Mouse (Mus musculus) layer of hippocampus, adult 2 months (tissue): ENCODE measurements around the gene Sult1a1. TPM values are rescaled to one million over a fixed set of nuclear protein-coding genes. Genes with fewer than 3 reads are reported as not detected.

Experiments
- DNase-seq, 2 experiments: peaks; one replicate each; pipeline ENCODE4 v3.0.0; 2022; ENCODE audit warnings: low spot score in 2 of 2
- H3K27ac ChIP-seq: fragments of 200-600 bp; 2 replicates; pipeline ENCODE4 v1.8.1; 2022
- H3K4me3 ChIP-seq: fragments of 200-600 bp; 2 replicates; pipeline ENCODE4 v1.8.1; 2022; ENCODE audit warnings: mild to moderate bottlenecking
- CTCF ChIP-seq: fragments of 200-600 bp; conservative IDR thresholded peaks from 2 replicates; pipeline ENCODE4 v1.8.1; 2022; ENCODE audit warnings: antibody characterized with exemption, mild to moderate bottlenecking, moderate library complexity
- long read RNA-seq, 2 experiments: library from polyadenylated mRNA; stranded (forward); transcript quantifications; one replicate each; pipeline ENCODE4 v2.0.0; 2021; ENCODE audit warnings: borderline mapping rate in 2 of 2
- total RNA-seq, 2 experiments: library from RNA; stranded (reverse); gene quantifications; 2 replicates each; pipeline ENCODE4 v1.2.3; 2021

The Sult1a1 gene
- 1 to 10 TPM; 9.1 to 9.4 TPM for total RNA-seq
- long read RNA-seq, experiment 1, result 0 reads
- long read RNA-seq, experiment 2, transcript Sult1a1-202 (8 exons, 1,289 nt), result major isoform, 8 of 9 reads
- long read RNA-seq, experiment 2, partial matches to known transcripts, result 0 of 9 reads
- long read RNA-seq, experiment 2, other reads (novel, unspliced or antisense), result 1 of 9 reads

DNA sequence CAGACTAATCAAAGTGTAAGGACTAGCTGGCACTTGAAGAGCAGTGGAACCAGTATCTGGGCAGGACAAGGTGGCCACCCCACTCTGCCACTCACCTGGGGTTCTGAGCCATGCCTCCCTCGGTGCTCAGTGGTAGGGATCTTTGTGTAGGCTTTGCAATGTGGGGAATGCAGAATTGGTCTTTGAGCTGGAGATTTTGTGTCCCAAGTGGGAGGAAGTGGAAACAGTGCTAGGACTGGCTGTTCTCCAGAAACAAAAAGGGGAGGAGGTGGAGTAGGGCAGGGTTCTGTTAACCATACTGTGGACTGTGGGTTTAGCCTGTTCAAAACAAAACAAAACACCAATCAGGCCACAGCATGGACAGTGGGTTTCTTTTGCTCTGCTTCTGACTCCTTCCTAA, at the start of gene Sult1a1:
Gene Sult1a1 (minus strand): TSS at position 226 of the 400 bp plus-strand sequence.
- no peak for DNase-seq
- H3K27ac ChIP-seq, result peak within 1 kb of the TSS; percentile 86

DNA sequence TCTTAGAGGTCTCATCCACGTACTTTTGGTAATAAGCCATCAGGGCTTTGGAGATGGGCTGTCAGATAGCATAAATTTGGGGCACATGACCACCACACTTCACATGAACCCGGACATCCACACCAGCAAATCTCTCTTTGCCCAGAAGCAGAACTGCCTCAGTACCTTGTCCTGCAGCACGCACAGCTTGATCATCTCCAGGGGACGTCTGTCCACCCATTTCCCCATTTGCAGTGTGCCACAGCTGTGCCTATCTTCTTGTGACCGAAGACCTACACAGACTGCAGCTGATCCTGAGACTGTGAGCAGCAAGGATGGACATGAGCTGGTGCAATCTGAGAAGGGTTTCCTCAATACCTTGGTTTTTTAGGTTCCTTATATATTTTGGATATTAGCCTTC, 49.4 kb upstream of the Sult1a1 start:
- TF ChIP-seq CTCF, result no peak

More for the DNA sequence above, at the start of gene Sult1a1:
- H3K4me3 ChIP-seq, result peak within 1 kb of the TSS; percentile 2; the same call in 1 of the 2 replicates
- no peak for TF ChIP-seq CTCF

DNA sequence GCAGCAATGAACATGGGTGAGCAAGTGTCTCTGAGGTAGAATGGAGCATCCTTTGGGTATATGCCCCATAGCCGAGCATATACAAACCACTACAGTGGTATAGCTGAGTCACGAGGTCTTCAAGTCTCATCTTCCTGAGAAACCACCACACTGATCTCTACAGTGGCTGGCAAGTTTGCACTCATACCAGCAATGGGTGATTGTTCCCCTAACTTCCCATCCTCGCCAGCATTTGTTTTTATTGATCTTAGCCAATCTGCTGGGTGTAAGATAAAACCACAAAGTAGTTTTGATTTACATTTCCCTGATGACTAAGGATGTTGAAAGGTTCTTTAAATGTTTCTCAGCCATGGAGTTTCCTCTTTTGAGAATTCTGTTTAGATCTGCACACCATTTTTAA, 48.8 kb upstream of the Sult1a1 start:
- Histone ChIP-seq H3K27ac (no peak overlapping the region), H3K4me3 (no peak overlapping the region)
- no peak for TF ChIP-seq CTCF
- DNase-seq, result no peak

More for the DNA sequence above, 49.4 kb upstream of the Sult1a1 start:
- Histone ChIP-seq H3K27ac (no peak overlapping the region), H3K4me3 (no peak overlapping the region)
- DNase-seq, result no peak

DNA sequence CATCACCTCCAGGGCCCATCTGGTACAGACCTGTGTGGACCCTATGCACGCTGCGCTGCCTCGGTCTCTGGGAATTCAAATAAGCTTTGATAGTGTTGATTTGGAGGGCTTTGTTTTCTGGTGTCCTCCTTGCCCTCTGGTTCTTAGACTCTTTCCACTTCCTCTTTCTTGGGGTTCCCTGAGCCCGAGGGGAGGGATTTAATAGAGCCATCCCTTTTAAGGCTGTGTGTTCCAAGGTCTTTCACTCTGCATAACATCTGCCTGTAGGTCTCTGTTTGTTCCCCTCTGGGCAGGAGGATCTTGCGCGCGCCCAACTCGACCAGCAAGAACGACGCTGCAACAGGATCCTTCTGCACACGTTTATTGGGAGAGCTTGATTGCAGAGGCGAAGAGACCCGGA, 45.4 kb upstream of the Sult1a1 start:
- Histone ChIP-seq H3K4me3 (no peak overlapping the region), H3K27ac (no peak overlapping the region)
- no peak for TF ChIP-seq CTCF
- no peak for DNase-seq

DNA sequence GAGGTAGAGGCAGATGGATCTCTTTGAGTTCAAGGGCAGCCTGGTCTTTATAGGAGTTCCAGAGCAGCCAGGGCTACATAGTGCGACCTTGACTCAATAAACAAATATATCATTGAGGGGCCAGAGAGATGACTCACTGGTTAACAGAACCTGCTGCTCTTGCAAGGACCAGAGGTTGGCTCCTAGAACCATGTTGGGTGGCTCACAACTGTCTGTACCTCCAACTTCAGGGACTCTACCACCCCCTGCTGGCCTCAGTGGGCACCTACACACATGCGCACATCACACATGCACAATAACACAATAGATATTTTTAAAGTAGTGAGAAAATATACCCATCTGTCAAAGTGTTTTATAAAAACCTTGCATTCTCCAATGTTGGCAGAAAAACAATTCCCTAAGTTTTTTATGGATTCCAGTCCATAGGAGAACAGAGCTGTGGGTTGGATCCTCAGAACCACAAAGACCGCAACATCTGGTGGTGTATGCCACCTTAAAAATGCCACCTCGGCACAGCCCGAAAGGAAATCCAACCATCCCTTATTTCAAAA, 42.6 kb upstream of the Sult1a1 start:
- Histone ChIP-seq H3K27ac (no peak overlapping the region), H3K4me3 (no peak overlapping the region)
- peak; percentile 70 for TF ChIP-seq CTCF
- DNase-seq, result peak in 1 of 2 experiments; percentile 15

DNA sequence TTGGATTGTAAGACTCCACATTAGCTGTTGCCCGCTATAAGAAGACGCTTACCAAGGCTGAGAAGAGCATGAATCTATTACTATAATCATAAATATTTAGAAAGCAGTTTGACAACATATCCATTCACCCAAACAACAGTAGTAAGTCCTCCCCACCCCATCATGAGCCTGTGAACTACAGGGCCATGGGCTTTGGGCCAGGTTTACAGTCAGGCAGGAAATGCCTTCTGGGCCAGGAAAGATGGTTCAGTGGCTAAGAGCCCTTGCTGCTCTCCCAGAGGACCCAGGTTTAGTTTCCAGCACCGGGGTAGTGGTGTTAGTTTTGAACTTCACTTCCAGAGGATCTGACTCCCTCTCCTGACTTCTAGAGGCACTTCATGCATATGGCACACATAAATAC, 41.3 kb upstream of the Sult1a1 start:
- no peak overlapping the region for H3K4me3 ChIP-seq
- DNase-seq, result no peak
- no peak overlapping the region for H3K27ac ChIP-seq
- TF ChIP-seq CTCF, result no peak

DNA sequence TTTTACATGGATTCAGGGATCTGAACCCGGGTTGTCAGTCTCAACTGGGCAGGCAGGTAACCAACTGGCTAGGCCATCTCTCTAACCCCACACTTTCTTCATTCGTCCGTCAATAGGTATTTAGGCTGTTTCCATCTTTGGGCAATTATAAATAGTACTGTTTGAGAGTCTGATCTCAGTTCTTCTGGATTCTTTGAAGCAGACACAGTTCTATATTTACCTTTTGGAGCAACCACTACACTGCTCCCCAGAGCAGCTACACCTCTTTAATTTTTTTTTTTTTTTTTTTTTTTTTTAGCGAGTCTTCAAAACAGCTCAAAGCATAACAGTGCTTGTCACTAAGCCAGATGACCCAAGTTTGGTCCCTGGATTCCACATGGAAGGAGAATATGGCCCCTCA, 39.4 kb upstream of the Sult1a1 start:
- TF ChIP-seq CTCF, result no peak
- Histone ChIP-seq H3K4me3 (no peak overlapping the region), H3K27ac (no peak overlapping the region)
- DNase-seq, result no peak

DNA sequence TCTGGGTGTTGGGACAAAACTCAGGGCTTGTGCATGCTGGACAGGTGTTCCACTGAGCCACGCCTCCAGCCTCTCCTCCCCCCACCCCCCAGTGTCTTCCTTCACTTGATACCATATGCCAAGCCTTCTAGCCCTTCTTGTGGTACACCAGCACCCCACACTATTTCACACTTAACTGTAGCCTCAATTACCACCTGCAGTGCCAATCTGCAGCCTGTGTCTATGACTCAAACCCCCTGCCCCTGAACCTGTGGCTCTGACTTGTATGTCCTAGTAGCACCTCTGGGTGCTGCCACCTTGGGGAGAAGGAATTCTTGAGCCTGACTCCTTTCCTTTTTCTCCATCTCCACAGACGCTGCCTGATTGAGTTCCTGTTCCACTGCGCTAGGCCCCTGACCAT, 35.7 kb upstream of the Sult1a1 start:
- no peak for DNase-seq
- H3K4me3 ChIP-seq, result no peak overlapping the region
- no peak for TF ChIP-seq CTCF
- H3K27ac ChIP-seq, result no peak overlapping the region

DNA sequence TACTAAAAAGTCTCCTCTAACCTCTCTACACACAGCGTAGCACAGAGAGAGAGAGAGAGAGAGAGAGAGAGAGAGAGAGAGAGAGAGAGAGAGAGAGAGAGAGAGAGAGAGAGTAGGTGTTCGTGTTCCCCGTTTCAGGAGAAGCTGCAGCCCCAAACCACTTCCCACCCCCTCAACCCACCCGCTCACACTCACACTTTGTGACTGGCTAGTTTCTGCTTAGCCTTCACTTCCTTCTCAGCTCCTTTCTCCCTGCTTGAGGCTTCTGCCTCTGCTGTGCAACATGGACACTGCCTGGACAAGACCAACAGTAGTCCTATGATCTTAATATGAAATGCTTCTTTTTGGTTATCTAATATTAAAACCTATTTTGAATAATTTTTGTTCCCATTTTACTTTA, 34.0 kb upstream of the Sult1a1 start:
- no peak for TF ChIP-seq CTCF
- H3K27ac ChIP-seq, result peak overlapping the region; percentile 53; the same call in 1 of the 2 replicates
- DNase-seq, result no peak
- no peak overlapping the region for H3K4me3 ChIP-seq

DNA sequence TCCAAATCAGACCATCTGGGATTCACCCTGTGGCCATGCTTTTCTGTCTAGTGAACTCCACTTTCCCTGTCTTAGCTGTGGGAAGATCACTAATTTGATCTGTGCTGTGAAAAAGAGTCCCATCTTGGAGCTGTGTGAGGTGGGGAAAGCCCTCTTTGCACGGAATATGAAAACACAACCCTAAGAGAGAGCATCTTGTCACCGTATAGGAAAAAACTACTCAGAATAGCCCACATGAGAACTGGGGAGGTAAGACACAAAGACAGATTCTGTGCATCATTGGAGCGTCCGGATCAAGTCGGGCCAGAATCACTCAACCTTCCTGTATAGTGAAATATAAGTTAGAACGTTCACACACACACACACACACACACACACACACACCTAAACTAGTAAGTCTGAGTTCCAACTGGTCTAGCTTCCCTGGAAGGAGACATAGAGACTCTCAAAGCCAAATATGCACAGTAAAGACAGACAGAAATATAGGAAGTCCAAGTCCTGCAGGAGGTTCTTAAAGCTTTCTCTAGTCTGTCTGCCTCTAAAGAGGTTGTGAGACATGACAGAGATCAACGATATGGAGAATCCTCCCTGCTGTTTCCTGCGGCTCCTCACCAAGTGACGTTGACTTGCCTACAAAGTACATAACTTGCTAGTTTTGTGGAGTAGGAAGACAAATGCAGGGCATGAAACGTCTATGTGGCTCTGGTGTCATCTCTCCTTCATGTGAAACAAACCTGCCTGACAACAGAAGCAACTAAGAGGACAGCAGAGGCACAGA, 32.1 kb upstream of the Sult1a1 start:
- no peak overlapping the region for H3K4me3 ChIP-seq
- no peak for TF ChIP-seq CTCF
- DNase-seq, result no peak
- H3K27ac ChIP-seq, result no peak overlapping the region

DNA sequence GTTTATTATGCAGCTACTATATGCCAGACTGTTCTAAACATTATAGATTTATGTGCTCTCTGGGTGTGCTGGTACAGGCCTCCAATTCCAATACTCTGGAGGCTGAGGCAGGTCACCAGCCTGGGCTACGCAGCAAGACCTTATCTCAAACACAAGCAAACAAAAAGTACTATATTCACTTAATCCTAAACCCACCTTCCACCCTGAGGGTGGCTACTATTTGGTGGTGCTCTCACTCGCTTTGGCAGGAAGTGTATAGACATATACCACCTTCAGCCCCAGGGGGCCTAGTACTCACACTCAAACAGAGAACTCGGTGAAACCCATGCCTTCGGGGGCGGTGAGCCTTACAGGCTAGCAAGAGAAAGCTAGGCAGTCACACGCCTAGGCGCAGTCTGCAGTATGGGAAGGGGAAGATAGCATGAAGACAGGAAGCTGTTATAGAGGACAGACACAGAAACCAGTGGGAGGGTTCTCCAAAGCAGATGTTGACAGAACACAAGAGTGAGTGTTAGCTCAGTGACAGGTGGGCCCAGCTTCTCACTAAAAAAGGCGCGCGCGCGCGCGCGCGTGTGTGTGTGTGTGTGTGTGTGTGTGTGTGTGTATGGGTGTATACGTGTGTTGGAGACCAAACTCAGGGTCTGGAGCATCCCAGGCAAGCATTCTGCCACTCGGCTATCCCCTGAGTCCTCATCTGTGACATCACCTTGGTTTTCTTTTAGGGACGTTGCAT, 31.4 kb upstream of the Sult1a1 start, which contains the start of gene Coro1a:
Gene Coro1a (minus strand): TSS at position 346 of the 733 bp plus-strand sequence.
- H3K4me3 ChIP-seq, result no peak within 1 kb of the TSS
- no peak for TF ChIP-seq CTCF
- no peak for DNase-seq
- no peak within 1 kb of the TSS for H3K27ac ChIP-seq

DNA sequence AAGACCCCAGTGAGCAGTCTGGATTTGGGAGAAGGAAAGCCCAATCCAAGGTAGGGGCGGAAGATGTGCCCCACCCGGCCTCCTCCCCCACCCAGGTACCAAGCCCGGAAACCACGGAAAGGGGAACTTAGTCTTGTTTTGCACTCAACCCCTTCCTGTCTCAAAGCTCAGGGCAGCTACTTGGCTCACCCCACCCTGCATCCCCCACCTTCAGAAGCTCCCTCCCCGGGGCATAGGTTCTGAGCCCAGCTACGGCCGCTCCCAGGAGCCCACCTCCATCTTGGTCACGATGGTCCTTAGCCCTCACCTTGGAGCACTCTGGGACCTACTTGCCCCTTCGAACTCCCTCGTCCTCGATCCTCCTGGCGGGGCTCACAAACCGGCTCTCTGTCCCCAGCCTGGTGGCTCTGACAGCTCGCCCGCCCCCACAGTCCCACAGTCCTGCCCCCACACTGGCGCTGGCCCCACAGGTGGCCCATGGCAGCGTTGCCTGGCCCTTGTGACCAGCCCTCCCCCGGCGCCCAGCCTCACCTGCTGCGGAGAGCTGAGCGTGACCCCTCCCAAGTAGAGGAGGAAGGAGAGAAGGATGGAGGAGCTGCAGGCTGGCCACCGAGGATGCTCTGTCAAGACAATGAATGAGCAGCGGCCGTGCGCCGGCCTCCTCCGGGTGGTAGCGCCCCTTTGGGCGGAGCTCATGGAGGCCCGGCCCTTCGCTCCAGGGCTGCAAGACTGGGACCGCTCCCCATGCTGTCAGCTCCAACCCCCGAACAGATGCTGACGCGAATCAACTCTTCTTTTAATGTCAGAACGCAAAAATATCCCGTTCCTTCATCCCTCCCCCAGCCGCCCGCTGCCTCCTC, 28.1 kb upstream of the Sult1a1 start:
- peak overlapping the region; percentile 76 for H3K4me3 ChIP-seq
- peak; percentile 92 to 94 for DNase-seq
- peak overlapping the region; percentile 97 for H3K27ac ChIP-seq
- TF ChIP-seq CTCF, result peak; percentile 41

DNA sequence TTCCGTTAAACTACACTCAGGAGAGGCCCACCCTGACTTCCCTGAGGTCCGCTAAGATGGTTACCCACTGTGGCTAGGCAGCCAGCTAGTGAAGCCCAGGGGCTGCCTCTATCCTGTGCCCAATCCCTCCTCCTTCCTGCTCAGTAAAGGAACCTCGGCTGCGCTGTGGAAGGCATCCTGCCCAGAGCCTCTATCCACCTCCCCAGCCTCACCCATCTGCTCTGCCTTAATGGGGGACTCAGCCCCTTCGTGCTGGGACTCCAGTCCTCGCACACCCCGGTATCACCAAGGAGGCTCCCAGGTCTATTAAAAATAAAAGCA, 27.5 kb upstream of the Sult1a1 start:
- Histone ChIP-seq H3K27ac (peak overlapping the region; percentile 97), H3K4me3 (peak overlapping the region; percentile 76)
- DNase-seq, result peak in 1 of 2 experiments; percentile 36
- TF ChIP-seq CTCF, result no peak
